Mouse (Mus musculus): ENCODE results near the gene Zfp799. TPM values are rescaled to one million over a fixed set of nuclear protein-coding genes. Genes with fewer than 3 reads are reported as not detected.

Gene Zfp799
- polyA plus RNA-seq (2014; fragmentation: Illumina TruSeq; extraction: RNeasy Lipid Tissue Mini Kit (QIAGEN cat#74804); ENCODE audit: insufficient read depth, low read depth, low replicate concordance), result 1.4 TPM

GRCm38 (mm10) chr17:32829540-32830417, at the start of gene Zfp799:
TSS of gene Zfp799 (minus strand) at chr17:32830261.

GRCm38 (mm10) chr17:32809544-32810374, 20.3 kb downstream of the Zfp799 start, which contains the start of gene Zfp811:
TSS of gene Zfp811 (minus strand) at chr17:32809931.

GRCm38 (mm10) chr17:32788094-32788559, 41.9 kb downstream of the Zfp799 start, which contains the start of gene Zfp871:
TSS of gene Zfp871 (minus strand) at chr17:32788287.

Other genes with a start within 250 kb of the Zfp799 start
- gene Cyp4f37, start 209.0 kb downstream of the Zfp799 start, polyA plus RNA-seq (2014; fragmentation: Illumina TruSeq; extraction: RNeasy Lipid Tissue Mini Kit (QIAGEN cat#74804); ENCODE audit: insufficient read depth, low read depth, low replicate concordance), result 0.09 TPM
- not detected for gene Cyp4f40, start 171.4 kb downstream of the Zfp799 start, polyA plus RNA-seq (2014; fragmentation: Illumina TruSeq; extraction: RNeasy Lipid Tissue Mini Kit (QIAGEN cat#74804); ENCODE audit: insufficient read depth, low read depth, low replicate concordance)
- 3.7 TPM for gene Cyp4f15, start 144.6 kb downstream of the Zfp799 start, polyA plus RNA-seq (2014; fragmentation: Illumina TruSeq; extraction: RNeasy Lipid Tissue Mini Kit (QIAGEN cat#74804); ENCODE audit: insufficient read depth, low read depth, low replicate concordance)
- 5.5 TPM for gene Zfp871, start 42.0 kb downstream of the Zfp799 start, polyA plus RNA-seq (2014; fragmentation: Illumina TruSeq; extraction: RNeasy Lipid Tissue Mini Kit (QIAGEN cat#74804); ENCODE audit: insufficient read depth, low read depth, low replicate concordance)
- gene Zfp811, start 20.3 kb downstream of the Zfp799 start, polyA plus RNA-seq (2014; fragmentation: Illumina TruSeq; extraction: RNeasy Lipid Tissue Mini Kit (QIAGEN cat#74804); ENCODE audit: insufficient read depth, low read depth, low replicate concordance), result 0.34 TPM
- 2.5 TPM for gene Zfp870, start 61.4 kb upstream of the Zfp799 start, polyA plus RNA-seq (2014; fragmentation: Illumina TruSeq; extraction: RNeasy Lipid Tissue Mini Kit (QIAGEN cat#74804); ENCODE audit: insufficient read depth, low read depth, low replicate concordance)
- gene Cyp4f14, start 87.1 kb upstream of the Zfp799 start, polyA plus RNA-seq (2014; fragmentation: Illumina TruSeq; extraction: RNeasy Lipid Tissue Mini Kit (QIAGEN cat#74804); ENCODE audit: insufficient read depth, low read depth, low replicate concordance), result not detected
- 21.3 TPM for gene Cyp4f13, start 117.1 kb upstream of the Zfp799 start, polyA plus RNA-seq (2014; fragmentation: Illumina TruSeq; extraction: RNeasy Lipid Tissue Mini Kit (QIAGEN cat#74804); ENCODE audit: insufficient read depth, low read depth, low replicate concordance)
- gene Zfp472, start 135.6 kb upstream of the Zfp799 start, polyA plus RNA-seq (2014; fragmentation: Illumina TruSeq; extraction: RNeasy Lipid Tissue Mini Kit (QIAGEN cat#74804); ENCODE audit: insufficient read depth, low read depth, low replicate concordance), result 6.2 TPM
- 7.3 TPM for gene Zfp952, start 162.9 kb upstream of the Zfp799 start, polyA plus RNA-seq (2014; fragmentation: Illumina TruSeq; extraction: RNeasy Lipid Tissue Mini Kit (QIAGEN cat#74804); ENCODE audit: insufficient read depth, low read depth, low replicate concordance)
- gene Zfp763, start 203.1 kb upstream of the Zfp799 start, polyA plus RNA-seq (2014; fragmentation: Illumina TruSeq; extraction: RNeasy Lipid Tissue Mini Kit (QIAGEN cat#74804); ENCODE audit: insufficient read depth, low read depth, low replicate concordance), result 4.0 TPM
- gene 4921501E09Rik, start 237.8 kb upstream of the Zfp799 start, polyA plus RNA-seq (2014; fragmentation: Illumina TruSeq; extraction: RNeasy Lipid Tissue Mini Kit (QIAGEN cat#74804); ENCODE audit: insufficient read depth, low read depth, low replicate concordance), result not detected